In genomic region chr15:83842419-83842818, GRCm38 (mm10) we compare ENCODE assay signal across 11 mouse cellular contexts.
"Had no signal": no experiment of that assay in that cellular context is flagged by ENCODE, and none has a peak within 500 bp of the region (broad histone marks: within the 10 kb centered on the region; RNA-seq: fewer than 3 reads in every experiment).

No protein-coding gene starts in this region.

- H3K9me3 ChIP-seq: kidney, embryonic 15.5 days; limb, embryonic 12.5 days; midbrain, embryonic 13.5 days had no signal

- H3K4me1 ChIP-seq: kidney, embryonic 15.5 days; limb, embryonic 12.5 days had no signal

- H3K9ac ChIP-seq: kidney, embryonic 15.5 days; limb, embryonic 12.5 days; liver, embryonic 14.5 days had no signal

- H3K4me2 ChIP-seq: kidney, embryonic 15.5 days; limb, embryonic 12.5 days; midbrain, embryonic 13.5 days had no signal

- DNase-seq: kidney, adult 2 months; kidney, postnatal 14 days; layer of hippocampus, adult 9-11 months; lung, adult 18-20 months; right cerebral cortex, postnatal 25 days; thymus, postnatal 14 days had no signal

- H3K27ac ChIP-seq: kidney, embryonic 15.5 days; limb, embryonic 12.5 days; liver, embryonic 14.5 days; stomach, postnatal 0 days had no signal

- H3K4me3 ChIP-seq: kidney, embryonic 15.5 days; limb, embryonic 12.5 days; midbrain, embryonic 13.5 days had no signal

- ATAC-seq: midbrain, embryonic 13.5 days had no signal

- H3K36me3 ChIP-seq: kidney, embryonic 15.5 days; limb, embryonic 12.5 days; midbrain, embryonic 13.5 days had no signal
